Mouse (Mus musculus): Measurements from ENCODE around the gene Ikzf3.

GRCm38 (mm10) chr11:98481231-98481630 is 64.6 kb downstream of the Ikzf3 start:
- no peak for TF ChIP-seq POLR2A (IDR thresholded peaks at IDR 0.05; ENCODE audit: low read depth, low read length)
- TF ChIP-seq CTCF (IDR thresholded peaks at IDR 0.05; ENCODE audit: extremely low read depth, insufficient read depth, insufficient read length, insufficient replicate concordance), result no peak

Measured in spleen, adult 2 months (tissue).